Mouse (Mus musculus): ENCODE measurements around the gene Wscd2.

Wscd2 gene

DNA sequence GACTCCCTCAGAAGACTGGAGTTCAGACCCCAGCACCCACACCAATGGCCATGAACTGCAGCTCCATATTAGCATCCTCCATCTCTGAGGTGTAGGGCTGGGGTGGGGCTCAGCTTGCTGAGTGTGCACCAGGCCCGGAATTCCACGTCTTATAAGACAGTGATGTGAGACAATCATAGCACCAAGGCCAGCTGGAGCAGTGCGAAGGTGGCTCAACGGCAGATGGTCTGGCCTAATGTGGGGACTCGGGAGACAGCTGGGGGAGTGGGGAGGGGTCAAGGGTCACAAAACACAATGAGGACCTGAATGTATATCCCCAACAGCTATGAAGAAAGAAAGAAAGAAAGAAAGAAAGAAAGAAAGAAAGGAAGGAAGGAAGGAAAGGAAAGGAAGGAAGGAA, 9.7 kb upstream of the Wscd2 start:
- no peak for DNase-seq (ENCODE audit: extremely low spot score, low spot score)

- DNase-seq (ENCODE audit: extremely low spot score, low spot score) = no peak
These were observed 4.5 kb upstream of the Wscd2 start for GRCm38 (mm10) chr5:113485584-113486162.

- DNase-seq (ENCODE audit: extremely low spot score, low spot score) = no peak
These were observed 2.3 kb upstream of the Wscd2 start for GRCm38 (mm10) chr5:113487879-113488278.

GRCm38 (mm10) chr5:113489617-113490016, 516 bp upstream of the Wscd2 start:
- DNase-seq (ENCODE audit: extremely low spot score, low spot score) = no peak

DNA sequence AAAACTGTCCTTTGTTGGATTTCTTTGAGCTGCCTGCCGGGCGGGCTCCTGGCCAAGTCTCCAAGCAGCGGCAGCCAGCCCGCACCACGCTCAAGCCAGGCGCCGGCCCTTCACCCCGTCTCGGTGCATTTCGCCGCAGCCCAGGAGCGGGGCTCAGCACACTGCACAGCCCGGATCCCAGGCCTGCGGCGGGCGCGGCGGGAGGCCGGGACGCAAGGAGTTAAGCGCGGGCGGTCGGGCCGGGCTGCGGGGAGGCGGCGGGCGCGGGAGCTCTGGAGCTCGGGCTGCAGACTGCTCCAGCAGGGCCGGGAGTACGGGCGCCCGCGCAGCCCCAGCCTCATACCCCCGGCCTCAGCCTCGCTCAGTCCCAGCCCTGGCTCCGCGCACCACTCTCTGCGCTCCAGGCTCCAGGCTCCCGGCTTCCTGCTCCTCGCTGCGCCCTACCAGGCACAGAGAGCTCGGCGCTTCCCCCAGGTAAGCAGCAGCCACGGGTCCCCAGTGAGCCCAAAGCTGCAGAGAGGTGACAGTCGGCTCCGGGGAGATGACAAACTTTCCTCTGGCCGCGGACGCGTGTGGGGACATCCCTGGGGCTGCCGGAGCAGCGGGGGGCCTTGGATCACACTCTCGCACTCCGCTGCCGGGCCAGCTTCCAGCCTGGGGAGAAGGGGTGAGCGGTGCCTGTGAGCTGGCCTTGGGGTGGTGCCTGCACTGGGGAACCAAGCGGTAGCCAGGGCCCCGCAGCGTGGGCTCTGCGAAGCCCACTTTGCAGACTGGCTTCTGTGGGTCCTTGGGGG, 531 bp downstream of the Wscd2 start:
- peak; percentile 67 for DNase-seq (ENCODE audit: extremely low spot score, low spot score)

DNA sequence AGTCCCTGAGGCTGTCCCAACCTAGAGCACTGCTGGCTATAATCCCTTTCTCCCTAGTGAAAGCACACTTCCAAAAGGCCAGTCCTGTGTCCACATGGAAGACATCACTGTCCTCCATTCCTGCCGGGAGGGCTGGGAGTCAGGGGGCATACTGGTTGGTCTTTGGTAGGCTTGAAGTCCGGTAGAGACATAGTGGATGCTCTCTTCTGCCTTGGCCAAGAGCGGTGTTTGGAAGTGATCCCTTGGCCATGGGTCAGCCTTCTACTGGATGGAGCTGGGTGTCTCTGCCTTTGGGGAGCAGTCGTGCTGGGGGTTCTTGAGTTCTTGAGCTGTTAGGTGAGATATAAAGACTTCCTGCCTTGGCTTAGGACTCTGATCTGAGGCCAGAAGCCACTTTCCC, 1.4 kb downstream of the Wscd2 start:
- no peak for DNase-seq (ENCODE audit: extremely low spot score, low spot score)

DNA sequence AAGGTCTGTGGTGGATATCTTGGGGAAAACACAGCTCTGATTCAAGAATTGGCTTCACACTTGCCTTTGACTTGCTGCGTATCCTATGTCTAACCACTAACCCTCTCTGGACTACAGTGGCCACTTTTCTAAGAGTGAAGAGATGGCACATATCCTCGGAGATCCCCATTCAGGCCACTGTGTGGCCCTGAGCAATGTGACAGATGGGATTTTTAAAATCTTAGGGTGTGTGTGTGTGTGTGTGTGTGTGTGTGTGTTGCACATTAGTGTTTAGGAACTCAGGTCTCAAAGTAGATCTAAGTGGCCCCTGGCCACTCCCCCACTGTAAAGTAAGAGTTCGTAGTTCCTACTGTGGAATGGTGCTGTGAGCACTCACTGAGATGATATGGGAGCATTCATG, 1.9 kb downstream of the Wscd2 start:
- DNase-seq (ENCODE audit: extremely low spot score, low spot score) = no peak

- DNase-seq (ENCODE audit: extremely low spot score, low spot score) = peak; percentile 63
These were observed 2.4 kb downstream of the Wscd2 start for GRCm38 (mm10) chr5:113492417-113493035.

DNA sequence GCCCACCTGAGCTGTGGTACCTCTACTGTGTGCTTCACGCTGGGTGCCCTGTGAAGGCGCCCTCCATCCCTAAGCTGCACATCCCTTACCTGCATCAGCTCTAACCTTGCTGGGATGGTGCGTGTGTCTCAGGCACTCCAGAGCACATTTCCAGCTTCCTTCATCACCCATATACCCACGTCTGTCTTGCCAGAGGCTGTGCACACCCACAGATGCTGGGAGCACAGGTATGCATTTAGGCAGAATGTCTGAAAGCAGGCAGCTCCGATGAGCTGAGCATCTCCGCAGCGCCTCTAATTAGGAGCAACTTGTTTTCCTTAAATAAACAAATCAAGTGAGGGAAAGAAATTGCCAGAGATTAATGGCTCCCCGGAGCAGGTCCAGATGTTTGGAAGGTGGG, 3.9 kb downstream of the Wscd2 start:
- DNase-seq (ENCODE audit: extremely low spot score, low spot score) = no peak

- DNase-seq (ENCODE audit: extremely low spot score, low spot score) = no peak
These were observed 6.8 kb downstream of the Wscd2 start for GRCm38 (mm10) chr5:113496926-113497325.

GRCm38 (mm10) chr5:113499421-113499820, 9.3 kb downstream of the Wscd2 start:
- DNase-seq (ENCODE audit: extremely low spot score, low spot score) = no peak

DNA sequence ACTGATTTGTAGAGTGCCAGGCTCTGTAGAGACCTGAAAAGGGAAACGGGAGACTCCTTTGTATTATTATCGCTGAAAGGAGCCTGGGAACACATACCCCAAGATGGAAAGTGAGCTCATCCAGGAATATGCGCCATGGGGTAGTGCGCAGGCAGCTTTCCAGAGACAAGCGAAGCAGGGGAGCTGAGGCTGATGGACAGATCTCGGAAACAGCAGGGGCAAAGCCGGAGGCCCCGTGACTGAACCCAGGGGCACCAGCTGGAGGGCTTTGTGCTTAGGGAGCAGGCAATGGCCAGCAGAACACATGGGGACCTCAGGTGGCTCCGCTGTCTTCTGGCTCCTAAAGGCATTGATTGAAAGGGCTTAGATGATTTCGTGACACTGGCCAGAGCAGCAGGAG, 13.1 kb downstream of the Wscd2 start:
- peak; percentile 45 for DNase-seq (ENCODE audit: extremely low spot score, low spot score)

DNA sequence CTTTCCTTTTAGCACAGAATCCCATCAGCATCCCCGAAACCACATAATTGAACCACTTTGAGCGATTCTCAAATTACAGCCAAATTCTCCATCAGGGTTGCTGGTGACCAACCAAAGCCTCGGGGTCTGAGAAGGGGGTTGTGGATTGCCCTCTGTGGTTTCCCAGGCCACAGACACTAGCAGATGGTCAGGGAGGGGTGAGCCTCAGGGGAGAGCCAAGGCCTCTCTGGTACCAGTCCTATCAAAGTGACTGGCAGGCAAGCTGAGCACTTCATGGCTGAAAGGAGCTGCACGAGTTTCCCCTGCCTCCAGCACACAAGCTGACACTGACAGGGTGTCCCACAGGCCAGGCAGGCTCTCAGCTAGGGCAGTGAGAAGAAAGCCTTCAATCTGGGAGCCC, 14.5 kb downstream of the Wscd2 start:
- peak; percentile 31 for DNase-seq (ENCODE audit: extremely low spot score, low spot score)

- no peak for DNase-seq (ENCODE audit: extremely low spot score, low spot score)
These were observed 15.9 kb downstream of the Wscd2 start for GRCm38 (mm10) chr5:113506065-113506464.

GRCm38 (mm10) chr5:113506779-113507178, 16.6 kb downstream of the Wscd2 start:
- no peak for DNase-seq (ENCODE audit: extremely low spot score, low spot score)

GRCm38 (mm10) chr5:113509167-113509566, 19.0 kb downstream of the Wscd2 start:
- no peak for DNase-seq (ENCODE audit: extremely low spot score, low spot score)

- DNase-seq (ENCODE audit: extremely low spot score, low spot score) = no peak
These were observed 23.5 kb downstream of the Wscd2 start for GRCm38 (mm10) chr5:113513640-113514039.

- no peak for DNase-seq (ENCODE audit: extremely low spot score, low spot score)
These were observed 23.9 kb downstream of the Wscd2 start for GRCm38 (mm10) chr5:113514062-113514461.

- no peak for DNase-seq (ENCODE audit: extremely low spot score, low spot score)
These were observed 26.2 kb downstream of the Wscd2 start for GRCm38 (mm10) chr5:113516119-113516872.

- no peak for DNase-seq (ENCODE audit: extremely low spot score, low spot score)
These were observed 26.8 kb downstream of the Wscd2 start for GRCm38 (mm10) chr5:113516873-113517336.

- no peak for DNase-seq (ENCODE audit: extremely low spot score, low spot score)
These were observed 27.3 kb downstream of the Wscd2 start for GRCm38 (mm10) chr5:113517387-113517786.

DNA sequence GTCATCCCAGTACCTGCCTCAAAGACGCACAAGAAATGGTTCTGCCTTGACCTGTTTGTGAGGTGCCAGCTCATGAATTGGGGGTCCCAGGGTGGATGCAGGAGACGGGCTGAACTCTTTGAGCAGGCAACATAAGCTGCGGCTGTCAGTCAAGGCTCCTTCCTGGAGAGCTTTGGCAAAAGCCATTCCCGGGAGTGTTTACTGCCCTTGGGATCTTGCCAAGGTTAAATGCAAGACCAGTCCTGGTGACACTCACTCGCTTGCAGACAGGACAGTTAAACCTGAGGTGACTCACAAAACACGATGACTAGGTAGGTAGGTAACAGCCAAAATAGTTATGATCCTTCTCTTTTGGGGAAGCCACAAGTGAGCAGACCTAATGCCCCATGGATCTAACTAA, 30.9 kb downstream of the Wscd2 start:
- no peak for DNase-seq (ENCODE audit: extremely low spot score, low spot score)
